Mouse (Mus musculus) T-cell, adult 2 months (primary cell): Measurements from ENCODE around the gene Snrpb.

ENCODE experiments used
- DNase-seq: peaks from one replicate; pipeline ENCODE4 v3.0.0; 2022; ENCODE audit warnings: low spot score

Gene Snrpb

DNA sequence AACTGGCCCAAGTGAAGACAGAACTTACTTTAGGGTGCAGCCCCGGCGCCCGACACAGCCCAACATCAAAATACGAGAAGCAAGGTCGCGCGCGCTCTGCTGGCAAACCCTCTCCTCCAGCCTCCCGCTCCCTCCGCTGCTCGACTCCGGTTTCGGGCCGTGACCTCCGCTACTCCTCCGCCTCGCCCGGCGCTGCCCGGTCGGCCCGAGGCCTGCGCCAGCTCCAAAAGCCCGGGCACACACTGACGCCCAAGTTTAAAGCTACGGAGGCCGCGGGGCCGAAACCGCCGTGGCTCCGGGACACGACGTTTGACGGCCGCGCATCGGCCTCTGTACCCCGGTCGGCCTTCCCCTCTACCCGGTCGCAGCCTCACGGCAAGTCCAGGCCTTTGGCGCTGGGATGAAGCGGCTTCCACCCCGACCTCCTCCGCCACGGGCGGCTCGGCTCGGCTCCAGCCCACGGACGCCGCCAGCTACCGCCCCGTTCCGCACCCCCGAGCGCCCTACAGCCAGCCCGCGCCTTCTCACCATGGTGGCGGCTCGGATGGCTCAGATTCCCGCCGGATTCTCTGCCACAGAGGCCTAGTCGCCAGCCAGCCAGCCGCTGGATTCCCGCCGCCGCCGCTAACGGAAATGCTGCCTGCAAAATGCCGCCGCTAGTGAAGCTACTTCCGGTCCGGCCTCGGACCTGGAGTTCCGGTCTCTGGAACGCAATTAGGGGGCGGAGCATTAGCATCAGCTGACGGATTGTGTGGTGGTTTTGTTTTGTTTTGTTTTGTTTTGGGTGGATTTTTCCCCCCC lies at the start of gene Snrpb:
Gene Snrpb (minus strand): TSS at position 698 of the 801 bp plus-strand sequence.
- peak; percentile 79 for DNase-seq

DNA sequence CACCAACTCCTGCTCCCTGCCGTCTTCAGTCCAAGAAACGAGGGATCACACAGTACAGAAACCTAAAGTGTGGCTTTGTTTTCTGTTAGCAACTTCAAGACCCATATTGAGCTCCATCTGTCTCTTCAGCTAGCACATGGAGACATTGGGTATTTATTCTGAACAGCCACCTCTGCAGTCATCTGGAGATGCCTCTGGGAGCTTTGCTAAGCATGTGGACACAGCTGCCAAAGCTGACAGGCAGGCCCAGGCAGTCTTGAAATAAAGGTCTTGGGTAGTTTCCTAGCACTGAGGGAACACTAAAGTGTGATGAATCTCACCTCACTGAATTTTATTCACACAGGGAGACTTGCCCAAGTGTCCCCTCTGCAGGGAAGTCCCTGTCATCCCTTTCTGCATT lies 32.4 kb upstream of the Snrpb start:
- DNase-seq: no peak

DNA sequence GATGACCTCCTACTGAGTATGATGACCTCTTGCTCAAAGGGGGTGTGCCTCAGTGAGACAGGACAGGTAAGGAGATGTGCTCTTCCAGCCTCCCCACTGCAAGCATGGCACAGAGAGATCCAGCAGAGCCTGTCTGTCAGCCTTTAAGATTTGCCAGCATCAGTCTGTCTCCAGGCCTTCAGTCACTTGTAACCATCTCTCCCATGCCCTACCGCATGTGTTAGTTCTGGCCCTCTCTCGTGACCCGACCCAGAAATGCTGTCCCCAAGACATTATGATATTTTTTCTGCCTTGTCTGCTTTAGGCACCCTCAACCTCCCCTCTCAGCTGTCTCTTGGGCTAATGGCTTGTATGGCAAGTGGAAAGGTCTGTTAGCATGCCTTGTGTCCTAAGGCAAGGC lies 30.4 kb upstream of the Snrpb start:
- DNase-seq: no peak

DNA sequence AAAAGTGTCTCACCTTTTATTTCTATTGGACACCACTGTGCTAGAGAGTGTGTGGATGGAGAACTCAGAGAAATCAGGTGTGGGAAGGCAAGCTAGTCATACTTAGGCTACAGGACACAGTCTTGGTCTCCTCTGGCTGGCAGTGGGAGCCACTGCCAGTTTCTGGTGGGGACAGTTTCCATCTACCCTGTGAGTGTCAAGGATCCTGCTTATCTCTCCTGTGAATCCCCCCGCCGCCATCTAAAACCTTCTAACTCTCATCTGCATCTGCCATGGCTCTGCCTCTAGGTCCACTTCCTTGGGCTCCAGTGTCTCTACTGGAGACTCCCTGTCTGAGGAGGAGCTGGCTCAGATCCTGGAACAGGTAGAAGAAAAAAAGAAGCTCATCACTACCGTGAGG lies 28.8 kb upstream of the Snrpb start:
- no peak for DNase-seq

DNA sequence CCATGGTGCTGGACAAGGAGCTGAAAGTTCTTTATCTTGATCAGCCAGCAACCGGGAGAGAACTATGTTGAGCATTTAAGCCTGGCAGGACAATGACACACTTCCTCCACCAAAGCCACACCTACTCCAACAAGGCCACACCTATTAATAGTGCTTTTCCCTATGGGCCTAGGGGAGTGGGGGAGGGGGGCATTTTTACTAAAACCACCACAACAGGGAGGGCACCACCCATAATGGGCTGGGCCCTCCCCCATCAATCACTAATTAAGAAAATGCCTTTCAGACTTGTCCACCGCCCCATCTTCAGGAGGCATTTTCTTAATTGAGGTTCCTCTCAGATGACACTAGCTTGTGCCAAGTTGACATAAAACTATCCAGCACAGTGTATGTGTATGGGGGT lies 28.2 kb upstream of the Snrpb start:
- no peak for DNase-seq

DNA sequence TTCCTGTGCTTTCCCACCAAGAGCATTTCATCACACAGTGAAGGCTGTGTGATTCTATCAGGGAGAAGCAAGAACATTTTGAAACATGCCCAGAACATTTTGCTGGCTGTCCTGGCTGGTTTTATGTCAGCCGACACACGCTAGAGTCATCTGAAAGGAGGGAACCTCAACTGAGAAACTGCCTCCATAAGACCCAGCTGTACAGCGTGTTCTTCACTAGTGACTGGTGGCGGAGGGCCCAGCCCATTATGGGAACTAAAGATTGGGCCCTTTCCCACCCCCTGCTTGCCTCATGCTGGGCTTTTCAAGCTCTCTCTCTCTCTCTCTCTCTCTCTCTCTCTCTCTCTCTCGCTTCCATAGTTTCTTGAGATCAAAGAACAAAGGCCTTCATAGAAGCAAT lies 21.8 kb upstream of the Snrpb start:
- no peak for DNase-seq

DNA sequence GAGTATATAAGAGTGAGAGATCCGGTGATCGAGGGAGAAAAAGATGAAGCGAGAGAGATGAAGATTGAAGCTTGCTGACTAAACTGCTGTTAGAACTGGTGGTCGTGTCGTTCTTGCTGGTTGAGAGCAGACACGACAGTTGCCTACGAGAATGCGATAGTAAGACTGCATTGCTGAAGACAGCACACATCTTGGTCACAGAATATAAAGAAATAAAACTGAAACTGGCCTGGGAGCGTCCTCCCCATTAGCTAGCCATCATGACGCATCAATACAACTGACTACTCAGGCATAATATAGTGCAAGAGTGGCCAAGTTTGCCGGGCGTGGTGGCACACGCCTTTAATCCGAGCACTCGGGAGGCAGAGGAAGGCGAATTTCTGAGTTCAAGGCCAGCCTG lies 15.7 kb upstream of the Snrpb start, which contains the start of gene Tmc2:
Gene Tmc2 (plus strand): TSS at position 301 of the 400 bp plus-strand sequence.
- DNase-seq: no peak

DNA sequence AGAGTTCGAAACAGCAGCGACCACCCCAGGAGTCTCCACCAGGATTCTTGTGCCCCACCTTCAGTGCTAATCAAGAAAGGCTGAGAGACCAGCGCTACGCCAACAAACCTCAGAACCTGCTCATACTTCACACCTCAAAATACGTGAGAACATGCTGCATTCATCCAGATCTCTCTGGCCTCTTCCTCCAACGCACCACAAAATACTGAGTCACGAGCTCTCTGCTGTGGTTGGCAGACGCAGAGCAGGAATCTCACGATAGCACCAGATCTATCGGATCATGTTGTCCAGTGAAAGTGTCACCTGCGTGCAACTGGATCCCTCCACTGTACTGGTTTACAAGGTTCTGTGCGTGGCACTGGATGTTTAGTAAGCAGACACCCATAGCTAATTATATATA lies 9.2 kb upstream of the Snrpb start:
- DNase-seq: no peak

DNA sequence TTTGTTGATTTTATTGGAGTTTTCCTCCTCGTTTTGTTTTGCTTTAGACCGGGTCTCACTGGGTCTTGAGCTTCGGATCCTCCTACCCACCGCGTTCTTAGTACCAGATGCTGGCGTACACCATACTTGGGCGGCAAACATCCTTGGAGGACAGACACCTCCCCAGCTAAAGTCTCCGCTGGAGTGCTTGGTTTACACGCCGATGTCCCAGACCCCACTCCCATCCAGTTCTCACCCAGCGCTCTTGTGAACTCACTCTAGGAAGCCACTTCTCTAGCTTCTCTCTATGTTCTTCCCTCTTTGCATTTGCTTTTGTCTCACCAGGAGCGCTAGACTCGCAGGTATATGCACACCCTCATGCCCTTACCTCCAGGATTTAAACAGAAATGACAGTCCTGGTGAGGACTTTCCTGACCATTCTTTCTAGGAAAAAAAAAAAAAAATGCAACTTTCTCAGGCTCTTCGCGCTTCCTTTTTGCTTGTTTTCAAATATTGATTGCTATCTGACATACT lies 360 bp upstream of the Snrpb start:
- DNase-seq: no peak

DNA sequence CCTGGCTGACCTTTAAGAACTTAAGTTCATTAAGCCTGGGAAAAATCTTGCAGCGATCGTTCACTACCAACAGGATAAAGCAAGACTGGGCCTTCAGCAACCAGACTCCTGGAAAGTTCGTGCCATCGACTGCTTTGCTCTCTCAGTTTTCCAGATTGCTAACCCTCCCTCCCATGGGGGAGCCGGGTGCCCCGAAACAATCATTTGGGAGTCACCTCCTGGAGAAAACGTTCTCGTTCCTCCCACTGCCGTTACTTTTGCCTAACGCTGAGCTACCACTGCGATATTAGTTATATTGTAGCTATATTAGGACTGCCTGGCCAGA lies 860 bp downstream of the Snrpb start:
- no peak for DNase-seq

DNA sequence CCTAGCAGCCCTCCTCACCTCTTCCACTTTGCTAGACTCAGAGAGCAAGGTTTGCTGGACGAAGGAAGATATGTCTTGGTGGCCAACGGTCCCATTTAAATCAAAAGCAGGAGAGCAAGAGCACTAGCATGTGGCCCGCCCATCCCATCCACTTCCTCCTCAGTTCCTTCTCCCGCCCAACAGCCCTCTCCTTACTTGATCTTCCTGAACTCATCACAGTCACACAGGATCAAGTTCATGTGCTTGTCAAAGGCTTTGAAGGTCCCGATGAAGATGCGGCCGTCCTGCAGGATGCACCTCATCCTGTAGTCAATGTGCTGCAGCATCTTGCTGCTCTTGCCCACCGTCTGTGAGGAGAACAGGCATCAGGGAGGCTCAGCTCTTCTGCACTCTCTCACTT lies 2.4 kb downstream of the Snrpb start:
- no peak for DNase-seq

DNA sequence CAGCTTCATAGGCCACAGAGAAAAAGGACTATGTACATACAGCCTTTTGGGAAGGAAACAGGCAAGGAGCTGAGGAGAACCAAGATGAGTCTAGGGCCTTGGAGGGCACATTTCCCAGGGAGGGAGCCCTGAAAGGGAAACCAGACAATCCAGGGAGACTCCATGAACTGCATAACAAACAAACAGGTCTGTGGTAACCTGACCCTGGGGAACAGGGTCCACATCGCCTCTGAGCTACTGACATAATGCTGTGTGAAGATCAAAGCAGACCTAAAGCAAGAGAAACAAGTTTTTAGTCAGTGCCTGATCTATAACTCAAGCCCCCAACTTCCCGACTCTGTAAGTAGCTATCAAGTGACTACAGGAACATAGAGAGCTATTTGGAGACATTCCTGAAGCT lies 7.5 kb downstream of the Snrpb start:
- no peak for DNase-seq

DNA sequence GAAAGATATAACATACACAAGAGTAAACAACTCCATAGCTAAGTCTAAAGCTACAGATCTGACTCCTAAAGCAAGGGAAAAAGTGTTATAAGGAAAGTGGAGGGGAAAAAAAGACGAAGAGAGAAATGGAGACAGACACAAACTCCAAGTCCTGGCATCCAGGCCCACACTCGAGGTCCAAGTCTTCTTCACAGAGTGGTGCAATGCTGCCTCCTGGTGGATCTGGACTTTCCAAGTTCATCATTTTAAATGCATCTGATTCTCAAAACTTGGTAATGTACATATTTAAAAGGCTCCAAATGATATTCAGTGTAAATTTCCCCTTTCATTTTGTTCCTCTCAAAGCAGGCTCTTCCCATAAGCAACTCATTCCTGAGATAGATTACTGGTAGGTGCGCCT lies 11.3 kb downstream of the Snrpb start:
- peak; percentile 8 for DNase-seq

DNA sequence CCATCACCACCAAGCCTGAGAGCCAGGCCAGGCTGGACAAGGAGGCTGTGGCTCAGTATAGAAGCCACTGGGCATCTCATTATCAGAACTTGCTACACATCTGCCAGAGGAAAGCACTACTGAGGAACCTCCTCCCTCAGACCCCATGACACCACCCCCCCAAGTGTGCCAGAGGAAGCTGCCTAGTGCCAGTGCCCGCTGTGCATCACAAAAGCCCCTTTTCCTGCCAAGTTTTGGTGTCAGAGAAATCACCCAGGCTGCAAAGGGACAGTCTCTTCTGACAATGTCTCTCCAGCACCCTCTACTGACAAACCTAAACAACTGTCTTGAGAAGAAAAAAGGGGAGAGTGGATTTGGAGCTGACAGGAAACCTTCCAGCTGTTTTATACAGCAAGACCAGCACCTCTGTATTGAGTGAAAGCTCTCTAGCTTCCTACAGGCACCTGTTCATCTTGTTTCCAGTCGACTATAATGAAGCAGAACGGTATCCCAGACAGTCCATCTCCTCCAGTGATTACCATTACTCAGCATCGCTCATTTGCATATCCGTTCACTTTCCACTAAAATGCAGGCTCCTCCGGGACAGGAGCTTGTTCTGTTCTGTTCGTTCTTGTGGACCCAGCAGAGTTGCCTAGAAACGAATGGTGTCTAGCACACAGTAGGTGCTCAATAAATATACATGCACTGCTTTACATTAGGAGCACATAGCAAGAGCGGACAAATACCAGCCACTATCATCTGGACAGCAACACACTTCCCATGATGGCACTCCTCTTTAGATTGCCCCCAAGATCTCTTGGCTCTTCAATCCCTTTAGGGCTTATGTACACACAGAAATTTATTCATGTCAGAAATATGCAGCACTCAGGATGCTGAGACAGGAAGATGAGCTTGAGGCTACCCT lies 12.6 kb downstream of the Snrpb start:
- no peak for DNase-seq

DNA sequence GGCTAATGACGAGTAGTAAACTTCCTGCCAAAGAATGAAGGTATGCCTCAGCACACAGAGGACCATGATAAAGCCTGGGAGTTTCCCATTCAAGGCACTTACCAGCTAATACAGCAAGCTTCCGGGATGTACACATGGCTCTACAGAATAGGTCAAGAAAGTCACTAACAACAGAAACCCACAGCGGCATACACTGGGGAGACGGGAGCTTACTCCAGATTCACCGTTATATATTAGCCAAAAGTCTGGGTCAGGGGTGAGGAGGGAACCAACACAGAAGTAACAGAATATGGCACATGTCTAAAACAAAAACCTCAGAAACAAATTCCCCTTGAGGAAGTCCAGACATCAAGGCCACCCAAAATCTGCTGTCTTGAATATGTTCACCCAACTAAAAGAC lies 16.5 kb downstream of the Snrpb start:
- DNase-seq: no peak

DNA sequence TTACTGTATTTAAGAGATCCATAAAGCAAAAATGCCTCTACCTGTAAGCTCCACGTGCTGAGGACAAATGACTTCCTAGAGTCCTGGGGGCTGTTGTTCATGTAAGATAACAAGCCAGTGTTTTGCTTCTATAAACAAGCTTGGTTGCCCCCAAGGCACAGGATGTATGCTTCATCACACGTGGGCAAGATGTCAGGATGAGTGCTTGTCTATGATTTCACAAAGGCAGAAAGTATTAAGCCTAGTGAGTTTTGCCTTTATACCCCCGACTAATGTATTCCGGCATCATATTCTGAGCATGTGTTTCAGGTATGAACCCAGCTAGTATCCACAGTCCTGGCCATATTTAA lies 21.1 kb downstream of the Snrpb start:
- no peak for DNase-seq

DNA sequence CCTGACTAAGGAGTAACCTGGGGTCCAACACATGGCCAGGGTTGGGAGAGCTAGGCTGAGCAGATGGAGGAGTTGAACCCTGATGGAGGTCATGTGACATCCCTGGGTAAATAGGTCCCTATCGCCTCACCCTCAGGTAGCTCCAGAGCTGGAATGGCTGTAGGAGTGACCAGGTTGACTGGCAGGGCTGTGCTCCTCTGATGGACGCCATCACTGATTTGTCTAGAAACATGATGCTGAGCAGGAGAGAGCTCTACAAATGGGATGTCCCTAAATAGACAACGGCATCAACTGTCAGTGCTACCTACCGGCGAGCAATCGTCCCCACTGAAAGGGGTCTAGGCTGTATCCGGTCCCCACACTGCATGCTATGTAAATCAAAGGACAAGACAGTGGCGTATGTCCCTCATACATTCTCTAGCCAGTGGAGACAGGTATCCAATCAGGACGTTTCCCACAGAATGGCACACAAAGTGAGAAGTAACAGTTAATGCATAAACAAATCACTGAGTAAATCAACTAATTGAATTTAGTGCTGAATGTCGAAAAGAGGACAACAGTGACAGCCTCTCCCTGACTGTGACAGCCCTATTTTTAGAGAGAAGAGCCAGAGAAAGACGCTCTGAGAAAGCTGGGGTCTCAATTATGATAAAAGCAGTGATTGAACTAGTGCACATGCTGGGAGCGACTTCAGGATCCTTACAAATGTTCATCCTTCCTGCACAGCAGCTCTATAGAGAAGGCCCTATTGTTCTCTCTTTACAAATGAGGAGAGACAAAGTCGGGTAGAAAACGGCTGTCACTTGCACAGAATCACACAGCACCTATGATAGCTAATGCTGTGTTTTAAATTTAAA lies 21.7 kb downstream of the Snrpb start:
- no peak for DNase-seq

DNA sequence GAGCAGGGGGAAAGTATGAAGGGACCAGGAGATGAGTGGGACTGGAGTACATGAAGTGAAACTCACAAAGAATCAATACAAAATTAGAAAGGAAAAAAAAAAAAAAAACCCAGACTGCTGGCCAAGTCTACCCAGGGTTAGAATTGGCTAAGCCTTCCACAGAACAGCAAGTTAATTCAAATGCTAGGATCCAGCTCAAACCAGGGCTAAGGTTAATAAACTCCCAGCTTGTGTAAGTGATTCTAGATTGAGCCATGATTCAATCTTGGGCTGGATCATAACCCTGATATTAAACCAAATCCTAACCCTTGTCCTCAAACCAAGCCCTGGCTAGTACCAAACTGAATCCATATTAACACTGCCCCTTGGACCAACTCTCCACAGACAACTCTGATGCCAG lies 23.4 kb downstream of the Snrpb start:
- no peak for DNase-seq

DNA sequence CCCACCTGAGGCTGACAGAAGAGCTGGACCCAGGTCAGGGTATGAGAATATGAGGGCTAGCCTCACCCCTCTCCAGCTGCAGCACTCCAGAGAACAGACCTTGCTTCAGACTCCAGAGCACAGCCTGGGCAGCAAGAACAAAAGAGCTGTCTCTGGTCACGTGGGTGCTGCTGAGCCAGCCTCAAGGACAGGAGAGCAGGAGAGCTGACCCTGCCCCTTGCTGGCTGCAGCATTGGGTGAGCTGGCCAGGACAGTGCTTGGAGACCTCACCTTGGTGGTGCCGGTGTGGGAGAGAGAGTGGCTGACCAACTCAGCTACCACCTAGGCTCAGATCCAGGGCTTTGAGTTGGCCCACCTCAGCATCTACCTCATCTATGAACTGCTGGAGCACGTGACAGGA lies 24.0 kb downstream of the Snrpb start:
- no peak for DNase-seq

DNA sequence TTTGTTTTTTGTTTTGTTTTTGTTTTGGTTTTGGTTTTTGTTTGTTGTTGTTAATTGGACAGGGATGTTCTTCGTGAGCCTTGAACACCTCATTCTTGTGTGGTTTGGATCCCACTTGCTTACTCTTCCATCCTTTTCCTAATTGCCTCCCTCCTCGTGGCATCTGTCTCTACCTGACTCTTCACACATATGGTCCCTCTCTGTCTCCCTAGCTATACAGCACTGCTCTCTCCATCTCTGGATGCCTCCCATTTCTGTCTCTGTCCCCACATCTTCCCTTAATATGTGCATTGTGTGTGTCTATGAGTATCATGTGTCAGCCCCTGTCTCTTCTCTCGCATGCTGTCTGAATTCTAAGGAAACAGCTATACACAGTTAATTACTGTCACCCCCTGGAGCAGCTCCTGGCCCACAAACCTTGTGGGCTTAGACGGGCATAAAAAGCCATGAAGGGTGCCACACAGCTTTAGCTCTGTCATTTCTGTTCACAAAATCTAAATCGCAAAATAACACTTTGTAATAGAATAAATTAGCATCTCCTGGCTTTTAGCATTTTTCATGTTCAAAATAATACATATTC lies 33.0 kb downstream of the Snrpb start:
- DNase-seq: no peak

DNA sequence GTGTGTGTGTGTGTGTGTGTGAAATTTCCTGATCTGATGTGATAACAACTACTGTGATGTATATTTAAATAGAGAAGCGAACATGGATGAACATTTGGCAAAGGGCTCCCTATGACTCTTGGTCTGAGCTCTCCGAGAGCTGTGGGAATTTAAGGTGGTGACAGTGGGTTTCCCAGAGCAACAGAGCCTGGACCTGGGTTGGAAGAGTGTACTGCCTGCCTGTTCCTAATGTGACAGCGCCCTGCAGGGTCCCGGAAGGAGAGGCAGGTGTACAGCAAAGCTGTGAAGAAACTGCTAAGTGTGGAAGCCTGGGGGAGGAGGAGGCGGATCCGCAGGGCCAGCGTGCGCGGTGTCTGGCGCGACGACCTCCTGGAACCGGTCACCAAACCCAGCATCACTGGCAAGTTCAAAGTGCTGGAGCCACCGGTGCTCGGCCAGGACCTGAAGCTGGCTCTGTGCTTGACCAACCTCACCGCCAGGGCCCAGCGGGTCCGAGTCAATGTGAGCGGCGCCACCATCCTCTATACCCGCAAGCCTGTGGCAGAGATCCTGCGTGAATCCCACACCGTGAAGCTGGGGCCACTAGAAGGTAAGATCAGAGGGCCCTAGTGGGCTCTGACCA lies 34.4 kb downstream of the Snrpb start:
- no peak for DNase-seq

DNA sequence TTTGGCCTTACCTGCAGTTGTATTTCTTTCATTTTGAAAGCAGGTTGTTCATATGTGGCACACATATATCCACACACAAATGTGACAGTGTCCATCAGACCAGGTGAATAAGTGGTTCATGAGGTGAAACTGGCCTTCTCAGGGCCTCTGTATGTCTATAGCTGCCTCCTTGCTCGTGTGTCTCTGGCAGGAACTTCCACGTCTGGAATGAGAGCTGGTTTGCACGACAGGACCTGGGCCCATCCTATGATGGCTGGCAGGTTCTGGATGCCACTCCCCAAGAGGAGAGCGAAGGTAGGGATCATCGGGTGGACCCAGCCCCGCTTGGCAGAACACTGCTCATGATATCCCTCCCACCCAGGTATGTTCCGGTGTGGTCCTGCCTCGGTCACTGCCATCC lies 36.2 kb downstream of the Snrpb start:
- DNase-seq: no peak
